Mouse (Mus musculus) right cerebral cortex, postnatal 14 days (tissue): ENCODE results near the gene Rab8a.

ENCODE experiments used
- DNase-seq: peaks from one replicate; pipeline ENCODE4 v3.0.0; 2022

Rab8a gene

GRCm38 (mm10) chr8:72146556-72146955 lies 14.4 kb upstream of the Rab8a start:
- no peak for DNase-seq

- DNase-seq: no peak
Measured at GRCm38 (mm10) chr8:72147266-72147665, 13.7 kb upstream of the Rab8a start.

GRCm38 (mm10) chr8:72149056-72149455 lies 11.9 kb upstream of the Rab8a start:
- no peak for DNase-seq

- no peak for DNase-seq
Measured at GRCm38 (mm10) chr8:72151418-72152078, 9.5 kb upstream of the Rab8a start.

- DNase-seq: no peak
Measured at GRCm38 (mm10) chr8:72153382-72153781, 7.6 kb upstream of the Rab8a start.

GRCm38 (mm10) chr8:72158096-72158495 lies 2.9 kb upstream of the Rab8a start:
- no peak for DNase-seq

GRCm38 (mm10) chr8:72158726-72159125 lies 2.3 kb upstream of the Rab8a start:
- DNase-seq: no peak

- no peak for DNase-seq
Measured at GRCm38 (mm10) chr8:72160007-72160406, 993 bp upstream of the Rab8a start.

- DNase-seq: no peak
Measured at GRCm38 (mm10) chr8:72162821-72163220, 1.8 kb downstream of the Rab8a start.

- DNase-seq: no peak
Measured at GRCm38 (mm10) chr8:72169098-72169668, 8.2 kb downstream of the Rab8a start.

GRCm38 (mm10) chr8:72169681-72170249 lies 8.8 kb downstream of the Rab8a start:
- no peak for DNase-seq

GRCm38 (mm10) chr8:72177346-72177925 lies 16.4 kb downstream of the Rab8a start:
- peak; percentile 79 for DNase-seq

GRCm38 (mm10) chr8:72183554-72184202 lies 22.7 kb downstream of the Rab8a start:
- no peak for DNase-seq

GRCm38 (mm10) chr8:72187793-72188331 lies 26.9 kb downstream of the Rab8a start:
- DNase-seq: no peak

- no peak for DNase-seq
Measured at GRCm38 (mm10) chr8:72189417-72190214, 28.6 kb downstream of the Rab8a start, which contains the start of gene Hsh2d. TSS of gene Hsh2d (plus strand) at chr8:72189638.

- no peak for DNase-seq
Measured at GRCm38 (mm10) chr8:72190215-72190539, 29.2 kb downstream of the Rab8a start.

GRCm38 (mm10) chr8:72192065-72192464 lies 31.1 kb downstream of the Rab8a start:
- no peak for DNase-seq

- no peak for DNase-seq
Measured at GRCm38 (mm10) chr8:72197997-72198396, 37.0 kb downstream of the Rab8a start.

- no peak for DNase-seq
Measured at GRCm38 (mm10) chr8:72208582-72208981, 47.6 kb downstream of the Rab8a start.

- no peak for DNase-seq
Measured at GRCm38 (mm10) chr8:72210222-72210621, 49.2 kb downstream of the Rab8a start.

GRCm38 (mm10) chr8:72210710-72211109 lies 49.7 kb downstream of the Rab8a start:
- DNase-seq: no peak

GRCm38 (mm10) chr8:72211846-72212245 lies 50.8 kb downstream of the Rab8a start:
- no peak for DNase-seq

GRCm38 (mm10) chr8:72212751-72213150 lies 51.8 kb downstream of the Rab8a start, which contains the start of gene Cib3:
TSS of gene Cib3 (minus strand) at chr8:72212837.
- peak; percentile 15 for DNase-seq
